Mouse (Mus musculus) spleen, adult 2 months (tissue): ENCODE data around the gene Klhl25. TPM values are rescaled to one million over a fixed set of nuclear protein-coding genes. Genes with fewer than 3 reads are reported as not detected.

ENCODE experiments used
- DNase-seq, 2 experiments: peaks; one replicate each; pipeline versions ENCODE4 v3.0.0 to v3.0.0-alpha.2; 2012 to 2021; ENCODE audit warnings: low spot score in 2 of 2, low read depth in 1 of 2
- H3K27ac ChIP-seq: fragments of 200-500 bp; 2 replicates; pipeline ENCODE4 v1.5.1; 2012; ENCODE audit warnings: low read length, inconsistent platforms; ENCODE audit not compliant: insufficient read depth
- H3K27me3 ChIP-seq: fragments of 200-500 bp; 2 replicates; pipeline ENCODE4 v1.6.1; 2012; ENCODE audit warnings: mild to moderate bottlenecking, moderate library complexity, low read length, inconsistent platforms; ENCODE audit not compliant: control insufficient read depth, insufficient read depth
- H3K36me3 ChIP-seq: fragments of 200-500 bp; 2 replicates; pipeline ENCODE4 v1.6.1; 2012; ENCODE audit warnings: mild to moderate bottlenecking, low read length, inconsistent platforms; ENCODE audit not compliant: control insufficient read depth, insufficient read depth
- H3K4me1 ChIP-seq: fragments of 200-500 bp; 2 replicates; pipeline ENCODE4 v1.6.1; 2011; ENCODE audit warnings: inconsistent platforms; ENCODE audit not compliant: control insufficient read depth, insufficient read depth, insufficient read length
- H3K4me3 ChIP-seq: fragments of 200-500 bp; 2 replicates; pipeline ENCODE4 v1.5.1; 2011; ENCODE audit warnings: mild to moderate bottlenecking, inconsistent platforms; ENCODE audit not compliant: insufficient read depth, insufficient read length; ENCODE audit errors: extremely low read depth
- CTCF ChIP-seq: fragments of 200-500 bp; IDR thresholded peaks from 2 replicates; pipeline ENCODE4 v1.5.1; 2011; ENCODE audit warnings: mild to moderate bottlenecking, inconsistent platforms; ENCODE audit not compliant: insufficient read depth, insufficient read length, insufficient replicate concordance; ENCODE audit errors: extremely low read depth
- POLR2A ChIP-seq: fragments of 200-500 bp; IDR thresholded peaks from 2 replicates; pipeline ENCODE4 v1.6.1; 2011; ENCODE audit warnings: low read depth, low read length, inconsistent platforms
- WGBS: fragments of 180-500 bp; shearing (Covaris S2); methylation state at CpG from one replicate; pipeline ENCODE4 v1.1.7; 2018; 5-methylcytosine and 5-hydroxymethylcytosine counted together
- polyA plus RNA-seq: library from polyadenylated mRNA; depleted of rRNA; stranded (reverse); fragments of >200 nt; gene quantifications from 2 replicates; pipeline ENCODE4 v1.2.3, GENCODE M21; 2012; rRNA removed

The Klhl25 gene
- polyA plus RNA-seq: 17.6 and 22.2 TPM in 2 replicates

- WGBS: under 1% methylated on average over 60 of the region's 60 CpGs
- Histone ChIP-seq H3K27me3 (no peaks in the 10 kb centered on the region), H3K36me3 (no peaks in the 10 kb centered on the region), H3K4me1 (peaks cover 6% of the 10 kb centered on the region; the same call in 1 of the 2 replicates), H3K4me3 (peak within 1 kb of the TSS; percentile 83), H3K27ac (peak within 1 kb of the TSS; percentile 69)
- peak; percentile 92 to 94 for DNase-seq
- TF ChIP-seq POLR2A (no peak), CTCF (no peak)
Measured at GRCm38 (mm10) chr7:75848115-75848775, at the start of gene Klhl25. Gene Klhl25 (plus strand): TSS chr7:75848310.

- TF ChIP-seq POLR2A: no peak
- TF ChIP-seq CTCF: no peak
- H3K4me1 ChIP-seq: peaks cover 16% of the 10 kb centered on the region
- no peak for DNase-seq
- no peaks in the 10 kb centered on the region for H3K27me3 ChIP-seq
- H3K27ac ChIP-seq: no peak overlapping the region
- H3K36me3 ChIP-seq: no peaks in the 10 kb centered on the region
- WGBS: 78% methylated on average over 4 of the region's 4 CpGs
- H3K4me3 ChIP-seq: no peak overlapping the region
Measured at GRCm38 (mm10) chr7:75800530-75800929, 47.6 kb upstream of the Klhl25 start.

- Histone ChIP-seq H3K4me3 (no peak overlapping the region), H3K27me3 (no peaks in the 10 kb centered on the region), H3K4me1 (peaks cover 13% of the 10 kb centered on the region), H3K36me3 (no peaks in the 10 kb centered on the region), H3K27ac (no peak overlapping the region)
- DNase-seq: no peak
- WGBS: 79% methylated on average over 3 of the region's 3 CpGs
- TF ChIP-seq CTCF (no peak), POLR2A (no peak)
Measured at GRCm38 (mm10) chr7:75801022-75801421, 47.1 kb upstream of the Klhl25 start.

- Histone ChIP-seq H3K36me3 (no peaks in the 10 kb centered on the region), H3K4me1 (peaks cover 7% of the 10 kb centered on the region), H3K27me3 (no peaks in the 10 kb centered on the region), H3K4me3 (no peak overlapping the region), H3K27ac (no peak overlapping the region)
- 91% methylated on average over 5 of the region's 5 CpGs for WGBS
- no peak for DNase-seq
- TF ChIP-seq CTCF: no peak
Measured at GRCm38 (mm10) chr7:75801621-75802358, 46.3 kb upstream of the Klhl25 start.

GRCm38 (mm10) chr7:75802887-75803286 lies 45.2 kb upstream of the Klhl25 start:
- H3K4me3 ChIP-seq: no peak overlapping the region
- 86% methylated on average over 3 of the region's 3 CpGs for WGBS
- TF ChIP-seq POLR2A (no peak), CTCF (no peak)
- H3K27ac ChIP-seq: no peak overlapping the region
- DNase-seq: no peak
- no peaks in the 10 kb centered on the region for H3K36me3 ChIP-seq
- peaks cover 7% of the 10 kb centered on the region for H3K4me1 ChIP-seq
- H3K27me3 ChIP-seq: no peaks in the 10 kb centered on the region

- Histone ChIP-seq H3K4me1 (peaks cover 3% of the 10 kb centered on the region; the same call in 1 of the 2 replicates), H3K36me3 (no peaks in the 10 kb centered on the region), H3K27ac (no peak overlapping the region), H3K4me3 (no peak overlapping the region), H3K27me3 (no peaks in the 10 kb centered on the region)
- TF ChIP-seq CTCF (no peak), POLR2A (no peak)
- WGBS: 92% methylated on average over 4 of the region's 4 CpGs
- no peak for DNase-seq
Measured at GRCm38 (mm10) chr7:75806161-75806560, 41.9 kb upstream of the Klhl25 start.

- Histone ChIP-seq H3K4me1 (no peaks in the 10 kb centered on the region), H3K4me3 (no peak overlapping the region), H3K27ac (no peak overlapping the region), H3K36me3 (no peaks in the 10 kb centered on the region), H3K27me3 (no peaks in the 10 kb centered on the region)
- TF ChIP-seq POLR2A (no peak), CTCF (no peak)
- DNase-seq: no peak
- 39% methylated on average over 4 of the region's 4 CpGs for WGBS
Measured at GRCm38 (mm10) chr7:75806711-75807110, 41.4 kb upstream of the Klhl25 start.
